In genomic region chr8:97866148-97866547, GRCm38 (mm10) we compare ENCODE assay signal across 29 mouse cellular contexts.
"Had no signal": no experiment of that assay in that cellular context is flagged by ENCODE, and none has a peak within 500 bp of the region (broad histone marks: within the 10 kb centered on the region; RNA-seq: fewer than 3 reads in every experiment).

No protein-coding gene starts in this region.

- H3K27me3 ChIP-seq: limb, embryonic 12.5 days; limb, embryonic 13.5 days; limb, embryonic 15.5 days; liver, embryonic 12.5 days; liver, embryonic 13.5 days; liver, embryonic 15.5 days; lung, embryonic 15.5 days; megakaryocyte, embryonic 14.5 days; midbrain, embryonic 12.5 days; midbrain, embryonic 13.5 days; midbrain, embryonic 15.5 days had no signal

- H3K9me3 ChIP-seq: limb, embryonic 10.5 days; limb, embryonic 12.5 days; limb, embryonic 13.5 days; limb, embryonic 15.5 days; liver, embryonic 12.5 days; liver, embryonic 13.5 days; liver, embryonic 15.5 days; lung, embryonic 15.5 days; megakaryocyte, embryonic 14.5 days; midbrain, embryonic 10.5 days; midbrain, embryonic 12.5 days; midbrain, embryonic 13.5 days; midbrain, embryonic 15.5 days had no signal

- ATAC-seq: liver, embryonic 12.5 days; liver, postnatal 0 days; lung, postnatal 0 days; midbrain, embryonic 13.5 days; midbrain, embryonic 15.5 days; midbrain, embryonic 16.5 days had no signal

- H3K9ac ChIP-seq: limb, embryonic 12.5 days; limb, embryonic 13.5 days; limb, embryonic 15.5 days; liver, embryonic 12.5 days; liver, embryonic 13.5 days; liver, embryonic 14.5 days; liver, embryonic 15.5 days; liver, postnatal 0 days; lung, embryonic 14.5 days; lung, embryonic 15.5 days; midbrain, embryonic 12.5 days; midbrain, embryonic 13.5 days; midbrain, embryonic 15.5 days had no signal

- H3K36me3 ChIP-seq: limb, embryonic 10.5 days; limb, embryonic 12.5 days; limb, embryonic 13.5 days; limb, embryonic 15.5 days; liver, embryonic 12.5 days; liver, embryonic 13.5 days; liver, embryonic 15.5 days; lung, embryonic 15.5 days; midbrain, embryonic 10.5 days; midbrain, embryonic 12.5 days; midbrain, embryonic 13.5 days; midbrain, embryonic 15.5 days had no signal

- H3K4me1 ChIP-seq: limb, embryonic 10.5 days; limb, embryonic 12.5 days; limb, embryonic 13.5 days; limb, embryonic 15.5 days; liver, embryonic 12.5 days; liver, embryonic 13.5 days; liver, embryonic 15.5 days; lung, embryonic 15.5 days; megakaryocyte, embryonic 14.5 days; midbrain, embryonic 10.5 days; midbrain, embryonic 12.5 days; midbrain, embryonic 15.5 days had no signal

- H3K27ac ChIP-seq: limb, embryonic 10.5 days; limb, embryonic 12.5 days; limb, embryonic 13.5 days; limb, embryonic 15.5 days; liver, embryonic 12.5 days; liver, embryonic 13.5 days; liver, embryonic 14.5 days; liver, embryonic 15.5 days; lung, embryonic 15.5 days; macrophage; midbrain, embryonic 10.5 days; midbrain, embryonic 12.5 days; midbrain, embryonic 13.5 days; midbrain, embryonic 15.5 days had no signal

- DNase-seq: left cerebral cortex, postnatal 4 days; liver; liver, embryonic 13.5 days; liver, postnatal 0 days; lung, adult 18-20 months; lung, adult 2 months; lung, embryonic 14.5 days; lung, postnatal 10 days; lung, postnatal 14 days; lung, postnatal 36 days; lung, postnatal 4 days; midbrain, embryonic 14.5 days had no signal

- H3K4me3 ChIP-seq: limb, embryonic 10.5 days; limb, embryonic 12.5 days; limb, embryonic 13.5 days; limb, embryonic 15.5 days; liver, embryonic 12.5 days; liver, embryonic 13.5 days; liver, embryonic 15.5 days; lung, embryonic 15.5 days; megakaryocyte, embryonic 14.5 days; midbrain, embryonic 10.5 days; midbrain, embryonic 12.5 days; midbrain, embryonic 13.5 days; midbrain, embryonic 15.5 days; myocyte had no signal
